Mouse (Mus musculus) Patski (cell line): ENCODE data around the gene Ank3. TPM values are rescaled to one million over a fixed set of nuclear protein-coding genes. Genes with fewer than 3 reads are reported as not detected.

Experiments used
- ATAC-seq: fragments of 100-300 bp; one replicate; pipeline ENCODE4 v1.8.0; 2021
- CTCF ChIA-PET: fragments of 350-600 bp; sonication (Branson Sonifier 250); formaldehyde crosslinking; loops from one replicate; lab custom pipeline; 2022; ENCODE audit warnings: inconsistent platforms; lab: Charles Lee
- POLR2A ChIA-PET: fragments of 350-600 bp; sonication (Branson Sonifier 250); formaldehyde crosslinking; loops from one replicate; lab custom pipeline; 2022; ENCODE audit warnings: antibody characterized with exemption, inconsistent platforms; lab: Charles Lee
- DNase-seq: peaks from one replicate; pipeline ENCODE4 v3.0.0-alpha.2; 2011; ENCODE audit warnings: low read depth, low spot score
- H3K27me3 ChIP-seq: fragments of 371-371 bp; one replicate; pipeline ENCODE4 v1.5.1; 2021
- CTCF ChIP-seq: fragments of 100-300 bp; IDR thresholded peaks from one replicate; pipeline ENCODE4 v1.5.1; 2021
- in situ Hi-C: fragments of 300-500 bp; cut with MboI; formaldehyde crosslinking; loops from 3 replicates; pipeline ENCODE4 v1.11.1; 2018; ENCODE audit warnings: low pct_unique_long_range_greater_than_20kb, mixed read lengths
- polyA plus RNA-seq: library from polyadenylated mRNA; unstranded; gene quantifications from one replicate; pipeline ENCODE4 v1.2.3, GENCODE M21; 2021

Ank3 gene
- polyA plus RNA-seq, 1 experiment from 2014 or later, result 83.2 TPM

GRCm38 (mm10) chr10:69698699-69699098 is 300.1 kb downstream of the Ank3 start:
- no peak for TF ChIP-seq CTCF
- no peaks in the 10 kb centered on the region for H3K27me3 ChIP-seq
- ChIA-PET POLR2A (no interaction called here), CTCF (interaction anchor here (1.2 kb wide), 1 partner anchor 9 kb away, joined by 3 read pairs; no protein-coding TSS in a partner anchor)
- no peak for ATAC-seq
- DNase-seq, result no peak
- in situ Hi-C loops, result no loop called here

- in situ Hi-C loops, result no loop called here
- H3K27me3 ChIP-seq, result no peaks in the 10 kb centered on the region
- CTCF ChIA-PET, result interaction anchor here (0.8 to 1.6 kb wide), 5 partner anchors 8 to 58 kb away, joined by 3 to 4 read pairs (median 3); no protein-coding TSS in a partner anchor
- no peak for TF ChIP-seq CTCF
- ATAC-seq (no peak), DNase-seq (no peak)
- POLR2A ChIA-PET, result no interaction called here
These were observed 302.7 kb downstream of the Ank3 start for GRCm38 (mm10) chr10:69701226-69701625.

DNA sequence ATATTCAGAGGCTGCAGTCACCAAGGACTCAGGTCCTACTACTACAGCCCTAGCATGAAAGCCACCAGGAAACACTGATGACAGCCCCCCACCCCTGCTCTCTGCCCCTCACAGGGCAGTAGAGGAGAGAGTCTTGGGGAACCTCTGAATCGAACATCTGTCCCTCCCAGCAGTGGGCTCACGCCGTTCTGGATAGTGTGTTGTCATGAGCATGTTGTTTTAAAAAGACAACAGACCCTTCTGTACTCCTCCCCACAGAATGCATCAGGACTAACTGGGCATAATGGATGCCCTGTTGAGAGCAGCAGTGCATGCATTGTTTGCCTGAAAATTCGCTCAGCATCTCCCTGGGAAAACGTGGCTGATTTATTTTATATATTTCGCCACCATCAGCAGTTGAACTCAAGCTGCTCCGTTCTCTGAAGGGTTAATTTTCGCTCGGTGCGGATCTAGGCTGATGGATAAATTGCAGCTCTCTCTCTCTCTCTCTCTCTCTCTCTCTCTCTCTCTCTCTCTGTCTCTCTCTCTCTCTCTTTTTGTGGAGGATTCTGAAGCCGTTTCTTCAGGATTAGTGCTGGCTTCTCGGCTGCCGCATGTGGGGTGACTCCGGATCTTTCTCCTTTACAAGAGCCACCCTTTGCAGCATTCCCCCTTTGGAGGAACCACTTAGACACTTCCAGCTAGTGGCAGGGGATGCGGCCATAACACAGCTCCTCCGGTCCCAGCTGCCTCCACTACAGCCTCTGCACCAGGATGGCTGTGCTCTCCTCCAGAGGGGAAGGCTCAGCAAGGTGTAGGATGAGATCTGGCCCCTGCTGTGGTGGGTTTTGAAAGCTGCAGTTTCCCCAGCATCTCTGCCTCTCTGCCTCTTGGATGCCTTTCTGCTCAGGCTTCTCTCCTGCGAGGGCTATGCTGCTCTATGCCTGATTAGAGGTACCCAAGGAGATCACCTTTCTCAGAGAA is 307.5 kb downstream of the Ank3 start:
- H3K27me3 ChIP-seq, result no peaks in the 10 kb centered on the region
- ChIA-PET POLR2A (no interaction called here), CTCF (no interaction called here)
- TF ChIP-seq CTCF, result no peak
- in situ Hi-C loops, result no loop called here
- DNase-seq, result no peak
- ATAC-seq, result no peak

- no peak for TF ChIP-seq CTCF
- DNase-seq, result no peak
- ATAC-seq, result no peak
- CTCF ChIA-PET, result no interaction called here
- in situ Hi-C loops, result no loop called here
- POLR2A ChIA-PET, result no interaction called here
- no peaks in the 10 kb centered on the region for H3K27me3 ChIP-seq
These were observed 308.5 kb downstream of the Ank3 start for GRCm38 (mm10) chr10:69706851-69707788.

GRCm38 (mm10) chr10:69707844-69708550 is 309.4 kb downstream of the Ank3 start:
- DNase-seq, result no peak
- no peak for TF ChIP-seq CTCF
- CTCF ChIA-PET, result interaction anchor here (1.2 kb wide), 1 partner anchor 74 kb away, joined by 3 read pairs; no protein-coding TSS in a partner anchor
- POLR2A ChIA-PET, result no interaction called here
- no peaks in the 10 kb centered on the region for H3K27me3 ChIP-seq
- in situ Hi-C loops, result no loop called here
- no peak for ATAC-seq

GRCm38 (mm10) chr10:69709631-69710030 is 311.1 kb downstream of the Ank3 start:
- no peak for TF ChIP-seq CTCF
- no peak for DNase-seq
- in situ Hi-C loops, result no loop called here
- CTCF ChIA-PET, result no interaction called here
- ATAC-seq, result no peak
- POLR2A ChIA-PET, result no interaction called here
- no peaks in the 10 kb centered on the region for H3K27me3 ChIP-seq

- ATAC-seq (no peak), DNase-seq (no peak)
- ChIA-PET POLR2A (no interaction called here), CTCF (interaction anchor here (1.0 kb wide), 1 partner anchor 19 kb away, joined by 3 read pairs; no protein-coding TSS in a partner anchor)
- TF ChIP-seq CTCF, result no peak
- H3K27me3 ChIP-seq, result no peaks in the 10 kb centered on the region
- in situ Hi-C loops, result no loop called here
These were observed 312.2 kb downstream of the Ank3 start for GRCm38 (mm10) chr10:69710802-69711201.

DNA sequence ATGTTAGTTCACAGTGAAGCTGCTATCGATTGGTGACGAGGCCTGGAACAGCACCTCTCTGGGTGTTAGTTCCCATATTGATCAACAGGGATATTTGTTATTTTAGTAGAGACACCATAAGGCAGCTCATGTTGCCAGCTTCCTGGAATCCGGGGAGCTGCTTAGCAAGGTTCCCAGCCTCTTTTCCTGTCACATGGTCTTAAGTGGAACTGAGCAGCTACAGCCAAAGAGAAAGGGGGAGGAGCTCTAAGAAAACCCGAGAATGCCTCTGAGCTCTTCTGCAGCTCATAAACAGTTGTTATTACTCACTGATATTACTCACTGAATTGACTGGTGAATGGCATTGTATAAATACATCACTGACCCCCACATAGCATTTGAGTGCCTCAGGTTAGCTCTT is 318.3 kb downstream of the Ank3 start:
- ChIA-PET CTCF (no interaction called here), POLR2A (no interaction called here)
- TF ChIP-seq CTCF, result no peak
- in situ Hi-C loops, result no loop called here
- H3K27me3 ChIP-seq, result no peaks in the 10 kb centered on the region
- DNase-seq, result no peak
- no peak for ATAC-seq

DNA sequence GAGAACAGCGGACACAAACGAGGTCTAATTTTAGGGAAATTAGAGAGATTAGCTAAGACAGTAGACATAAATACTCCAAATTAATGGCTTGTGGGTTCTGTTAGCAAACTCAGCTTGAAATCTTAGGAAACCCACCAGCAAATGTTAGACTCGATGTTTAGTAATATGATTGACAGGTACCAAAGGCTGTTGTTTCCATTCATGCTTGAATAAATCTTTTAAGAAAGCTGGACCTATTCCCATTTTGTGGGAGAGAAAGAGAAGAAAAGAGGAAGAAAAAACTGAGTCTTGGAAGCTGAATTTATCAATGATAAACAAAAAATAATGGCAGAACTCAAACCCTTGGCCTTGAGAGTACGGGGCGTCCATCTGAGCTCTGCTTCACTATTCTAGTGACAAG is 320.8 kb downstream of the Ank3 start:
- no peak for TF ChIP-seq CTCF
- H3K27me3 ChIP-seq, result no peaks in the 10 kb centered on the region
- CTCF ChIA-PET, result interaction anchor here (0.7 to 1.6 kb wide), 2 partner anchors 18 to 126 kb away, joined by 3 to 4 read pairs; no protein-coding TSS in a partner anchor
- ATAC-seq (no peak), DNase-seq (no peak)
- in situ Hi-C loops, result no loop called here
- POLR2A ChIA-PET, result interaction anchor here (0.7 kb wide), 1 partner anchor 39 kb away, joined by 5 read pairs; no protein-coding TSS in a partner anchor
